ENCODE assay signal across 8 mouse cellular contexts in the genomic region with DNA sequence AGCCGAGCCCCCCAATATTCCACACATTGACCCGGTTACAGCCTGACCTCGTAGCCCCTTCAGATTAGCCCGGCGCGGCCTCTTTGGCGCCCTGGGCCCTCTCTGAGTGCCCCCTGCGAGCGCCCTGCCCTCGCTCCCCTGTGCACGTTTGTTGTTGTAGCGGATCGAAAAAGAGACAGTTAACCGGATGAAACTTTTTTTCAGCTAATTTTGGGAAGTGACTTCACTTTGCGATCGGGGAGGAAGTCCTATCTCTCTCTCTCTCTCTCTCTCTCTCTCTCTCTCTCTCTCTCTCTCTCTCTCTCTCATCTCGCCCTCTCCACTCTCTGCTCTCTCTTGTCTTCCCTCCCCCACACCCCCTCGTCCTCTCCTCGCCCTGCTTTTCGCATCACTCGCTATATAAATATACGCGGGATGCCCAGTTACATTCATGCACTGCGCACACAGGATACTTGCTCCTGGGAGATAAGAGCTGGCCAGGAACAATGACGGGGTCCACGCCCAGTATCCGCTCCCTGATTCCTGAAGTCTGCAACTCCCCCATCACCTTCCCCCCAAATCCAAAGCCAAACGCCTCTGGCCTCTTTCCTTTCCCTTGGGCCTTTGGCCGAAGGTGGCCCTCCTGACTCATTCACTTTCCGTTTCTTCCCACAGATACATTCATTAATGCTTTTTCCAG. TPM values are rescaled to one million over a fixed set of nuclear protein-coding genes. Genes with fewer than 3 reads are reported as not detected.
DNase-seq lines count a peak whose midpoint lies in the region; ATAC-seq and TF ChIP-seq lines count a peak whose summit lies in the region.

No protein-coding gene starts in this region.

- H3K9me3 ChIP-seq in intestine, postnatal 0 days (ENCODE audit: control insufficient read depth) = no peaks in the 10 kb centered on the region
- no peaks in the 10 kb centered on the region for H3K9me3 ChIP-seq in lung, embryonic 15.5 days

- no peak for TF ChIP-seq CTCF in intestine, postnatal 0 days (IDR thresholded peaks at IDR 0.05; ENCODE audit: low read depth)

- under 1% methylated on average over 30 of the region's 30 CpGs for WGBS in intestine, postnatal 0 days
- under 1% methylated on average over 30 of the region's 30 CpGs for WGBS in lung, embryonic 15.5 days

- H3K36me3 ChIP-seq in intestine, postnatal 0 days (ENCODE audit: control insufficient read depth, insufficient read depth) = no peaks in the 10 kb centered on the region
- no peaks in the 10 kb centered on the region for H3K36me3 ChIP-seq in lung, embryonic 15.5 days

- peaks cover 64% of the 10 kb centered on the region for H3K27me3 ChIP-seq in intestine, postnatal 0 days (replicated peaks; ENCODE audit: control insufficient read depth, insufficient read depth, low read length)
- H3K27me3 ChIP-seq in lung, embryonic 15.5 days = peaks cover 44% of the 10 kb centered on the region

- H3K27ac ChIP-seq in intestine, postnatal 0 days (ENCODE audit: low read depth, low read length) = peak overlapping the region; percentile 73
- H3K27ac ChIP-seq in lung, embryonic 15.5 days = peak overlapping the region; percentile 86

- peak overlapping the region; percentile 77 for H3K4me2 ChIP-seq in intestine, postnatal 0 days (replicated peaks; ENCODE audit: low read depth)
- H3K4me2 ChIP-seq in lung, embryonic 15.5 days = peak overlapping the region; percentile 96

- H3K4me3 ChIP-seq in intestine, postnatal 0 days (ENCODE audit: low read depth, low read length) = peak overlapping the region; percentile 67
- H3K4me3 ChIP-seq in lung, embryonic 15.5 days = peak overlapping the region; percentile 75

- DNase-seq in CD4-positive, CD25-positive, alpha-beta regulatory T cell, adult 2 months (ENCODE audit: low read depth, low spot score) = peak; percentile 75
- DNase-seq in heart, adult 18-20 months = peak; percentile 75 to 91
- no peak for DNase-seq in layer of hippocampus, postnatal 10 days (ENCODE audit: low spot score in 2 of 2)

- no peaks in the 10 kb centered on the region for H3K4me1 ChIP-seq in intestine, postnatal 0 days (replicated peaks; ENCODE audit: control insufficient read depth, insufficient read depth, low read length)
- peaks cover 48% of the 10 kb centered on the region for H3K4me1 ChIP-seq in lung, embryonic 15.5 days

- peak overlapping the region; percentile 69 for H3K9ac ChIP-seq in intestine, postnatal 0 days (ENCODE audit: low read depth, low read length)
- peak overlapping the region; percentile 75 for H3K9ac ChIP-seq in lung, embryonic 15.5 days

- ATAC-seq in activated CD4-positive, CD25-positive, alpha-beta regulatory T cell, adult 4 months = peak; percentile 18
- no peak for ATAC-seq in intestine, postnatal 0 days
- ATAC-seq in lung, embryonic 15.5 days (ENCODE audit: borderline replicate concordance, extremely low read depth, low FRiP score, low TSS enrichment) = peak; percentile 40
- peak; percentile 24; the same call in 1 of the 2 replicates for ATAC-seq in neutrophil, adult 5-6 weeks (ENCODE audit: extremely low read depth, insufficient number of reproducible peaks, low FRiP score, poor library complexity, severe bottlenecking)
- no peak for ATAC-seq in cerebellum, adult (ENCODE audit: insufficient number of reproducible peaks, low FRiP score, low TSS enrichment)

RNA-seq across cellular contexts. Expression of gene Fli1, which starts 1.3 kb away (rescaled TPM):
- 100 to 1,000 TPM; 114 to 122 TPM for polyA plus RNA-seq in activated CD4-positive, CD25-positive, alpha-beta regulatory T cell, adult 4 months (2017; shearing (Covaris generic))
- total RNA-seq in heart, adult 18-20 months (2021) = 10 to 100 TPM; 17.1 to 19.3 TPM
- polyA plus RNA-seq in intestine, postnatal 0 days (2015; fragmentation: Nextera tagmentation; extraction: Ambion mirVana) = 6.0 and 6.1 TPM in 2 replicates
- 34.4 and 35.2 TPM in 2 replicates for polyA plus RNA-seq in lung, embryonic 15.5 days (2015; fragmentation: Nextera tagmentation; extraction: Ambion mirVana)
- 203 and 223 TPM in 2 replicates for total RNA-seq in neutrophil, adult 5-6 weeks (2017)
- 10 to 100 TPM in 1 of 2 experiments, 1 to 10 TPM in 1; 7.7 to 10.2 TPM for total RNA-seq in layer of hippocampus, postnatal 10 days (2021)

Comparison
In these comparisons a context has a peak if more than half of its experiments do, and no peak if none do; other contexts are left out.
1. DNase-seq: peak in CD4-positive, CD25-positive, alpha-beta regulatory T cell, adult 2 months (single experiment) and heart, adult 18-20 months (2 of 2); none in layer of hippocampus, postnatal 10 days (0 of 2).
2. ATAC-seq: peak in activated CD4-positive, CD25-positive, alpha-beta regulatory T cell, adult 4 months (single experiment), lung, embryonic 15.5 days (single experiment) and neutrophil, adult 5-6 weeks (single experiment); none in intestine, postnatal 0 days (single experiment) and cerebellum, adult (single experiment).
3. RNA of gene Fli1, which starts 1.3 kb away (total RNA-seq): 203 to 223 TPM in neutrophil, adult 5-6 weeks; 17.1 to 19.3 TPM in heart, adult 18-20 months and 7.7 to 10.2 TPM in layer of hippocampus, postnatal 10 days; every median in the first group is over 10 times any median in the second.